8 mouse cellular contexts compared by ENCODE assay signal in genomic region chr11:109445438-109446035, GRCm38 (mm10). TPM values are rescaled to one million over a fixed set of nuclear protein-coding genes. Genes with fewer than 3 reads are reported as not detected.
DNase-seq lines count a peak whose midpoint lies in the region; ATAC-seq and TF ChIP-seq lines count a peak whose summit lies in the region.

No protein-coding gene starts in this region.

- H3K27ac ChIP-seq in ES-Bruce4 (ENCODE audit: insufficient read depth, low read length) = no peak overlapping the region
- H3K27ac ChIP-seq in heart, postnatal 0 days (ENCODE audit: low read depth) = no peak overlapping the region
- no peak overlapping the region for H3K27ac ChIP-seq in liver, embryonic 11.5 days (ENCODE audit: low read depth, low read length)
- H3K27ac ChIP-seq in neural tube, embryonic 15.5 days (replicated peaks) = no peak overlapping the region

- no peak overlapping the region for H3K9ac ChIP-seq in ES-Bruce4 (ENCODE audit: low read depth, poor library complexity, severe bottlenecking)
- no peak overlapping the region for H3K9ac ChIP-seq in heart, postnatal 0 days (replicated peaks; ENCODE audit: low read depth, low read length)
- H3K9ac ChIP-seq in liver, embryonic 11.5 days (ENCODE audit: low read depth, low read length) = no peak overlapping the region
- no peak overlapping the region for H3K9ac ChIP-seq in neural tube, embryonic 15.5 days (replicated peaks)

- TF ChIP-seq CTCF in ES-Bruce4 (IDR thresholded peaks at IDR 0.05; ENCODE audit: low read depth, low read length) = peak; percentile 51
- peak; percentile 80 for TF ChIP-seq CTCF in heart, postnatal 0 days (IDR thresholded peaks at IDR 0.05; ENCODE audit: low read depth)

- no peaks in the 10 kb centered on the region for H3K27me3 ChIP-seq in ES-Bruce4 (ENCODE audit: control insufficient read depth, insufficient read depth, low read length, poor library complexity, severe bottlenecking)
- H3K27me3 ChIP-seq in heart, postnatal 0 days (ENCODE audit: control insufficient read depth, insufficient read depth, low read length) = no peaks in the 10 kb centered on the region
- H3K27me3 ChIP-seq in liver, embryonic 11.5 days (replicated peaks; ENCODE audit: control insufficient read depth, insufficient read depth, low read length) = no peaks in the 10 kb centered on the region
- no peaks in the 10 kb centered on the region for H3K27me3 ChIP-seq in neural tube, embryonic 15.5 days (replicated peaks)

- TF ChIP-seq EP300 in ES-Bruce4 (IDR thresholded peaks at IDR 0.05; ENCODE audit: insufficient read depth, low read depth, low read length) = no peak
- no peak for TF ChIP-seq EP300 in heart, postnatal 0 days (IDR thresholded peaks at IDR 0.05; ENCODE audit: low read depth)

- no peak for TF ChIP-seq POLR2A in ES-Bruce4 (IDR thresholded peaks at IDR 0.05; ENCODE audit: insufficient read depth, low read length)

- H3K36me3 ChIP-seq in ES-Bruce4 (ENCODE audit: control insufficient read depth, insufficient read depth, low read length, poor library complexity, severe bottlenecking) = no peaks in the 10 kb centered on the region
- no peaks in the 10 kb centered on the region for H3K36me3 ChIP-seq in heart, postnatal 0 days (replicated peaks; ENCODE audit: control insufficient read depth, insufficient read depth, low read length)
- peaks cover 7% of the 10 kb centered on the region for H3K36me3 ChIP-seq in liver, embryonic 11.5 days (ENCODE audit: control insufficient read depth, insufficient read depth, low read length)
- H3K36me3 ChIP-seq in neural tube, embryonic 15.5 days = no peaks in the 10 kb centered on the region

- no peak overlapping the region for H3K4me2 ChIP-seq in heart, postnatal 0 days (ENCODE audit: low read depth, low read length)
- no peak overlapping the region for H3K4me2 ChIP-seq in liver, embryonic 11.5 days
- H3K4me2 ChIP-seq in neural tube, embryonic 15.5 days = no peak overlapping the region

- 39% methylated on average over 13 of the region's 13 CpGs for WGBS in heart, postnatal 0 days
- 48% methylated on average over 13 of the region's 13 CpGs for WGBS in liver, embryonic 11.5 days
- WGBS in neural tube, embryonic 15.5 days = 56% methylated on average over 13 of the region's 13 CpGs

- no peaks in the 10 kb centered on the region for H3K4me1 ChIP-seq in ES-Bruce4 (ENCODE audit: control insufficient read depth, insufficient read depth, low read length)
- no peaks in the 10 kb centered on the region for H3K4me1 ChIP-seq in heart, postnatal 0 days (ENCODE audit: control insufficient read depth, insufficient read depth)
- H3K4me1 ChIP-seq in liver, embryonic 11.5 days (replicated peaks; ENCODE audit: control insufficient read depth, insufficient read depth, low read length) = peaks cover 15% of the 10 kb centered on the region
- 0 out of 2 replicates have a peak, but pooled peaks cover 3% of the 10 kb centered on the region for H3K4me1 ChIP-seq in neural tube, embryonic 15.5 days

- H3K9me3 ChIP-seq in ES-Bruce4 (replicated peaks; ENCODE audit: control insufficient read depth, insufficient read depth, low read length, poor library complexity, severe bottlenecking) = no peaks in the 10 kb centered on the region
- H3K9me3 ChIP-seq in heart, postnatal 0 days (replicated peaks; ENCODE audit: control insufficient read depth, low read length) = no peaks in the 10 kb centered on the region
- no peaks in the 10 kb centered on the region for H3K9me3 ChIP-seq in liver, embryonic 11.5 days (ENCODE audit: control insufficient read depth, low read length)
- H3K9me3 ChIP-seq in neural tube, embryonic 15.5 days (replicated peaks) = no peaks in the 10 kb centered on the region

- DNase-seq in layer of hippocampus, adult 11-12 months (ENCODE audit: low spot score) = peak; percentile 32
- no peak for DNase-seq in layer of hippocampus, adult 8-10 months (ENCODE audit: low spot score in 2 of 2)
- DNase-seq in cerebellum, postnatal 10 days = peak; percentile 47 to 88
- DNase-seq in heart, postnatal 0 days (ENCODE audit: low spot score) = peak; percentile 55
- DNase-seq in liver, embryonic 11.5 days (ENCODE audit: low spot score) = no peak
- no peak for DNase-seq in thymus, adult 18-20 months

- ATAC-seq in heart, postnatal 0 days (ENCODE audit: insufficient read depth, low read depth) = peak; percentile 78
- ATAC-seq in liver, embryonic 11.5 days (replicated peaks; ENCODE audit: low FRiP score) = peak; percentile 76
- 0 out of 2 replicates have a peak, but pooled peaks have one; percentile 55 for ATAC-seq in neural tube, embryonic 15.5 days (ENCODE audit: low FRiP score)

- H3K4me3 ChIP-seq in ES-Bruce4 (ENCODE audit: low read depth, low read length) = no peak overlapping the region
- H3K4me3 ChIP-seq in heart, postnatal 0 days (ENCODE audit: low read depth, low read length) = no peak overlapping the region
- no peak overlapping the region for H3K4me3 ChIP-seq in liver, embryonic 11.5 days (ENCODE audit: low read depth, low read length)
- H3K4me3 ChIP-seq in neural tube, embryonic 15.5 days (replicated peaks) = no peak overlapping the region

RNA-seq across cellular contexts. Expression of gene Amz2, which starts 19.8 kb away (rescaled TPM):
- total RNA-seq in layer of hippocampus, adult 8-10 months (2022) = 10 to 100 TPM; 48.6 to 68.6 (median 55.6) TPM
- 78.5 and 80.2 TPM in 2 replicates for polyA plus RNA-seq in ES-Bruce4 (2011; ENCODE audit: insufficient read depth, insufficient read length, low read depth, missing spikeins)
- total RNA-seq in heart, postnatal 0 days (2014; rRNA removed; ENCODE audit: low replicate concordance) = 36.9 and 65.6 TPM in 2 replicates
- 33.7 and 36.2 TPM in 2 replicates for polyA plus RNA-seq in heart, postnatal 0 days (2015; fragmentation: Nextera tagmentation; extraction: Ambion mirVana)
- 33.7 and 35.5 TPM in 2 replicates for polyA plus RNA-seq in liver, embryonic 11.5 days (2014; fragmentation: Nextera tagmentation; extraction: Ambion mirVana)
- 50.1 and 50.7 TPM in 2 replicates for polyA plus RNA-seq in neural tube, embryonic 15.5 days (2015; fragmentation: Nextera tagmentation; extraction: Ambion mirVana)

RNA-seq across cellular contexts. Expression of gene Arsg, which starts 27.6 kb away (rescaled TPM):
- total RNA-seq in layer of hippocampus, adult 8-10 months (2022) = 10 to 100 TPM; 14.1 to 22.3 (median 19.7) TPM
- polyA plus RNA-seq in ES-Bruce4 (2011; ENCODE audit: insufficient read depth, insufficient read length, low read depth, missing spikeins) = 5.7 and 5.8 TPM in 2 replicates
- total RNA-seq in heart, postnatal 0 days (2014; rRNA removed; ENCODE audit: low replicate concordance) = 4.3 and 5.9 TPM in 2 replicates
- polyA plus RNA-seq in heart, postnatal 0 days (2015; fragmentation: Nextera tagmentation; extraction: Ambion mirVana) = 3.8 and 4.3 TPM in 2 replicates
- 5.8 and 6.2 TPM in 2 replicates for polyA plus RNA-seq in liver, embryonic 11.5 days (2014; fragmentation: Nextera tagmentation; extraction: Ambion mirVana)
- 2.8 and 3.2 TPM in 2 replicates for polyA plus RNA-seq in neural tube, embryonic 15.5 days (2015; fragmentation: Nextera tagmentation; extraction: Ambion mirVana)

RNA-seq across cellular contexts. Expression of gene Slc16a6, which starts 27.9 kb away (rescaled TPM):
- total RNA-seq in layer of hippocampus, adult 8-10 months (2022) = 10 to 100 TPM in 2 of 4 experiments, 1 to 10 TPM in 2; 6.6 to 11.5 (median 10.3) TPM
- 12.7 and 14.7 TPM in 2 replicates for polyA plus RNA-seq in ES-Bruce4 (2011; ENCODE audit: insufficient read depth, insufficient read length, low read depth, missing spikeins)
- 11.9 and 13.2 TPM in 2 replicates for total RNA-seq in heart, postnatal 0 days (2014; rRNA removed; ENCODE audit: low replicate concordance)
- 4.6 and 8.2 TPM in 2 replicates for polyA plus RNA-seq in heart, postnatal 0 days (2015; fragmentation: Nextera tagmentation; extraction: Ambion mirVana)
- 52.2 and 58.7 TPM in 2 replicates for polyA plus RNA-seq in liver, embryonic 11.5 days (2014; fragmentation: Nextera tagmentation; extraction: Ambion mirVana)
- polyA plus RNA-seq in neural tube, embryonic 15.5 days (2015; fragmentation: Nextera tagmentation; extraction: Ambion mirVana) = 3.7 and 4.2 TPM in 2 replicates

RNA-seq across cellular contexts. Expression of gene 9930022D16Rik, which starts 31.8 kb away (rescaled TPM):
- total RNA-seq in layer of hippocampus, adult 8-10 months (2022) = not detected
- not detected in 2 replicates for polyA plus RNA-seq in ES-Bruce4 (2011; ENCODE audit: insufficient read depth, insufficient read length, low read depth, missing spikeins)
- total RNA-seq in heart, postnatal 0 days (2014; rRNA removed; ENCODE audit: low replicate concordance) = not detected in 2 replicates
- polyA plus RNA-seq in heart, postnatal 0 days (2015; fragmentation: Nextera tagmentation; extraction: Ambion mirVana) = not detected in 2 replicates
- polyA plus RNA-seq in liver, embryonic 11.5 days (2014; fragmentation: Nextera tagmentation; extraction: Ambion mirVana) = not detected in 2 replicates
- polyA plus RNA-seq in neural tube, embryonic 15.5 days (2015; fragmentation: Nextera tagmentation; extraction: Ambion mirVana) = 0.05 TPM in 1 of 2 replicates, not detected in the other

Comparison
In these comparisons a context has a peak if more than half of its experiments do, and no peak if none do; other contexts are left out.
1. DNase-seq: peak in layer of hippocampus, adult 11-12 months (single experiment), cerebellum, postnatal 10 days (2 of 2) and heart, postnatal 0 days (single experiment); none in layer of hippocampus, adult 8-10 months (0 of 2), liver, embryonic 11.5 days (single experiment) and thymus, adult 18-20 months (0 of 2).
2. Peak in every context shown above with its lines, with median percentiles within 50 percentile points of each other: ATAC-seq.